Mouse (Mus musculus) erythroblast, embryonic 14.5 days (primary cell): ENCODE results near the gene Senp2.

Experiments used
- GATA1 ChIP-seq: IDR thresholded peaks from 2 replicates; pipeline ENCODE4 v1.6.1; 2012; ENCODE audit warnings: low read length, inconsistent platforms, mixed read lengths
- TAL1 ChIP-seq: IDR thresholded peaks from 3 replicates; pipeline ENCODE4 v1.6.1; 2012; ENCODE audit warnings: low read length, inconsistent platforms, mixed read lengths

- no peak for TF ChIP-seq GATA1
- TF ChIP-seq TAL1: no peak
Measured at GRCm38 (mm10) chr16:22001606-22002005, 7.7 kb upstream of the Senp2 start.
